Mouse (Mus musculus): Measurements from ENCODE around the gene Aars.
"Not testable (repeated sequence)": the region's sequence is repeated elsewhere in the genome, so short reads cannot be mapped to it uniquely, and the experiment has no call there.

The Aars gene

GRCm38 (mm10) chr8:111055031-111055634 is 22.2 kb downstream of the Aars start:
- DNase-seq, result no peak

- no peak for DNase-seq
These were observed 22.7 kb downstream of the Aars start for GRCm38 (mm10) chr8:111055661-111056060.

GRCm38 (mm10) chr8:111056158-111056663 is 23.3 kb downstream of the Aars start, which contains the start of gene Exosc6:
Exosc6 (plus strand) TSS chr8:111056339.
- DNase-seq, result peak; percentile 91

- DNase-seq, result peak; percentile 23
These were observed 23.8 kb downstream of the Aars start for GRCm38 (mm10) chr8:111056691-111057293.

- no peak for DNase-seq
These were observed 26.1 kb downstream of the Aars start for GRCm38 (mm10) chr8:111058946-111059572.

- DNase-seq, result no peak
These were observed 28.7 kb downstream of the Aars start for GRCm38 (mm10) chr8:111061688-111062071.

- peak; percentile 90 for DNase-seq
These were observed 29.3 kb downstream of the Aars start for GRCm38 (mm10) chr8:111062072-111062757.

GRCm38 (mm10) chr8:111062893-111063292 is 29.9 kb downstream of the Aars start:
- no peak for DNase-seq

GRCm38 (mm10) chr8:111066308-111066707 is 33.4 kb downstream of the Aars start:
- no peak for DNase-seq

- no peak for DNase-seq
These were observed 34.5 kb downstream of the Aars start for GRCm38 (mm10) chr8:111067439-111067838.

GRCm38 (mm10) chr8:111068660-111069059 is 35.7 kb downstream of the Aars start:
- DNase-seq, result not testable (repeated sequence)

GRCm38 (mm10) chr8:111075926-111076325 is 43.0 kb downstream of the Aars start:
- DNase-seq, result no peak

GRCm38 (mm10) chr8:111079461-111079860 is 46.5 kb downstream of the Aars start:
- no peak for DNase-seq

GRCm38 (mm10) chr8:111079861-111080271 is 46.9 kb downstream of the Aars start:
- DNase-seq, result peak; percentile 28

GRCm38 (mm10) chr8:111081580-111082258 is 48.8 kb downstream of the Aars start:
- no peak for DNase-seq

GRCm38 (mm10) chr8:111083936-111084335 is 51.0 kb downstream of the Aars start:
- not testable (repeated sequence) for DNase-seq

- peak; percentile 83 for DNase-seq
These were observed 57.2 kb downstream of the Aars start for GRCm38 (mm10) chr8:111090126-111090525.

GRCm38 (mm10) chr8:111091706-111092105 is 58.8 kb downstream of the Aars start:
- no peak for DNase-seq

- DNase-seq, result not testable (repeated sequence)
These were observed 59.4 kb downstream of the Aars start, which contains the start of gene Clec18a for GRCm38 (mm10) chr8:111092326-111092725. Clec18a (minus strand) TSS chr8:111092426.

GRCm38 (mm10) chr8:111093865-111094718 is 61.1 kb downstream of the Aars start, which contains the start of gene Pdpr:
Pdpr (plus strand) TSS chr8:111094630.
- peak; percentile 94 for DNase-seq

GRCm38 (mm10) chr8:111094719-111095302 is 61.9 kb downstream of the Aars start:
- peak; percentile 11 for DNase-seq
